In genomic region chr2:45012676-45013075, GRCm38 (mm10) we compare ENCODE assay signal across 25 mouse cellular contexts.
"Had no signal": no experiment of that assay in that cellular context is flagged by ENCODE, and none has a peak within 500 bp of the region (broad histone marks: within the 10 kb centered on the region; RNA-seq: fewer than 3 reads in every experiment).

No protein-coding gene starts in this region.

- DNase-seq: gastrocnemius, adult 2 months; gastrocnemius, postnatal 10 days; gastrocnemius, postnatal 25 days; heart, postnatal 14 days; heart, postnatal 36 days; kidney, adult 11 months; kidney, adult 2 months; kidney, adult 9 months; kidney, postnatal 14 days; kidney, postnatal 36 days; layer of hippocampus, postnatal 36 days; left cerebral cortex, postnatal 4 days had no signal

- H3K27ac ChIP-seq: gastrocnemius, adult 2 months; heart, embryonic 15.5 days; hindbrain, embryonic 10.5 days; hindbrain, embryonic 12.5 days; hindbrain, embryonic 14.5 days; kidney, embryonic 15.5 days; kidney, postnatal 0 days; limb, embryonic 13.5 days; limb, embryonic 15.5 days; liver, embryonic 12.5 days; liver, embryonic 14.5 days had no signal

- H3K4me3 ChIP-seq: gastrocnemius, adult 2 months; heart, embryonic 15.5 days; hindbrain, embryonic 10.5 days; hindbrain, embryonic 12.5 days; kidney, embryonic 15.5 days; limb, embryonic 13.5 days; limb, embryonic 15.5 days; liver, embryonic 12.5 days had no signal

- ATAC-seq: forebrain, embryonic 16.5 days; hindbrain, embryonic 16.5 days; intestine, embryonic 16.5 days; liver, embryonic 12.5 days had no signal

- H3K9ac ChIP-seq: heart, embryonic 15.5 days; hindbrain, embryonic 12.5 days; hindbrain, embryonic 14.5 days; kidney, embryonic 15.5 days; limb, embryonic 13.5 days; limb, embryonic 15.5 days; liver, embryonic 12.5 days; liver, embryonic 14.5 days had no signal

- H3K4me2 ChIP-seq: heart, embryonic 15.5 days; hindbrain, embryonic 12.5 days; hindbrain, embryonic 14.5 days; kidney, embryonic 15.5 days; limb, embryonic 13.5 days; limb, embryonic 15.5 days; liver, embryonic 12.5 days had no signal

- H3K4me1 ChIP-seq: heart, embryonic 15.5 days; hindbrain, embryonic 10.5 days; hindbrain, embryonic 12.5 days; kidney, embryonic 15.5 days; limb, embryonic 13.5 days; limb, embryonic 15.5 days had no signal

- H3K36me3 ChIP-seq: limb, embryonic 13.5 days; limb, embryonic 15.5 days had no signal

- H3K9me3 ChIP-seq: heart, embryonic 15.5 days; hindbrain, embryonic 10.5 days; hindbrain, embryonic 12.5 days; kidney, embryonic 15.5 days; limb, embryonic 13.5 days; limb, embryonic 15.5 days; liver, embryonic 12.5 days had no signal

- H3K27me3 ChIP-seq: heart, embryonic 15.5 days; hindbrain, embryonic 12.5 days; kidney, embryonic 15.5 days; limb, embryonic 13.5 days; limb, embryonic 15.5 days; liver, embryonic 12.5 days had no signal
